Mouse (Mus musculus) macrophage (primary cell): ENCODE measurements around the gene Scn7a. TPM values are rescaled to one million over a fixed set of nuclear protein-coding genes. Genes with fewer than 3 reads are reported as not detected.

Experiments used
- H3K27ac ChIP-seq: fragments of 350-480 bp; formaldehyde crosslinking; 2 replicates; pipeline ENCODE4 v1.9.0; 2021
- H3K36me3 ChIP-seq: fragments of 350-480 bp; formaldehyde crosslinking; 2 replicates; pipeline ENCODE4 v1.9.0; 2021; ENCODE audit errors: inconsistent target
- H3K4me3 ChIP-seq: fragments of 350-480 bp; formaldehyde crosslinking; 2 replicates; pipeline ENCODE4 v1.9.0; 2021; ENCODE audit errors: inconsistent target
- H3K79me2 ChIP-seq: fragments of 350-480 bp; formaldehyde crosslinking; 2 replicates; pipeline ENCODE4 v1.9.0; 2021; ENCODE audit errors: inconsistent target
- WGBS: methylation state at CpG from one replicate; pipeline ENCODE4 v1.1.7; 2026; ENCODE audit warnings: inconsistent platforms; ENCODE audit not compliant: missing documents; 5-methylcytosine and 5-hydroxymethylcytosine counted together
- polyA plus RNA-seq: library from polyadenylated mRNA; stranded (reverse); fragments of 250-400 nt; gene quantifications from 3 replicates; pipeline ENCODE4 v1.2.4, GENCODE M21; 2018; ENCODE audit warnings: inconsistent platforms

The Scn7a gene
- polyA plus RNA-seq, 1 experiment from 2014 or later: not detected

- Histone ChIP-seq H3K36me3 (no peaks in the 10 kb centered on the region), H3K4me3 (no peak overlapping the region), H3K27ac (no peak overlapping the region), H3K79me2 (no peaks in the 10 kb centered on the region)
- 81% methylated on average over 1 of the region's 1 CpGs for WGBS
These were observed 122.7 kb downstream of the Scn7a start for GRCm38 (mm10) chr2:66661988-66662387.

GRCm38 (mm10) chr2:66656430-66656829 is 128.3 kb downstream of the Scn7a start:
- H3K27ac ChIP-seq: no peak overlapping the region
- H3K79me2 ChIP-seq: no peaks in the 10 kb centered on the region
- no peaks in the 10 kb centered on the region for H3K36me3 ChIP-seq
- H3K4me3 ChIP-seq: no peak overlapping the region
- WGBS: 95% methylated on average over 3 of the region's 3 CpGs

DNA sequence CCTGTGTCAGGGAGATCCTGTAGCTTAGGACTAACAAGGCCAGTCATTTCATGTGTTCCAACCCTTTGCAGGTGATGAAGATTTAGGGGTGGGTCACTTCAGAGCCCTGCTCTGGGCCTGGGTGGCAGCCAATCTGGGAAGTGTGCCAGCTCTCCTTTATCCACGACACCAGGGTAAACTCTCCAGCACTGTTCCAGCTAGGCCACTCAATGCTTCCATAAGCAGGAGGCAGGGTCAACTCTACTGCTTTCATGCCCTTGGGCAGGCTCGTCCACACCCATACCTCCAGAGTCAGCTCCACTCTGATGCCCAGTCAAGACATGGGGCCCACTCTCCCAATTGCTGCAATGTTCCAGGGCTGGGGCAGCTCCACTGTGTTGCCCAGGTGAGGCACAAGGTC is 129.3 kb downstream of the Scn7a start:
- Histone ChIP-seq H3K27ac (no peak overlapping the region), H3K4me3 (no peak overlapping the region), H3K79me2 (no peaks in the 10 kb centered on the region), H3K36me3 (no peaks in the 10 kb centered on the region)
- WGBS: 68% methylated on average over 2 of the region's 2 CpGs

GRCm38 (mm10) chr2:66644384-66644783 is 140.3 kb downstream of the Scn7a start:
- Histone ChIP-seq H3K27ac (no peak overlapping the region), H3K79me2 (no peaks in the 10 kb centered on the region), H3K36me3 (no peaks in the 10 kb centered on the region), H3K4me3 (no peak overlapping the region)
- 58% methylated on average over 5 of the region's 5 CpGs for WGBS

GRCm38 (mm10) chr2:66634580-66635359 is 149.9 kb downstream of the Scn7a start, which contains the start of gene Scn9a:
Gene Scn9a (minus strand): TSS chr2:66634962.
- 6% methylated on average over 26 of the region's 29 CpGs for WGBS
- no peaks in the 10 kb centered on the region for H3K36me3 ChIP-seq

DNA sequence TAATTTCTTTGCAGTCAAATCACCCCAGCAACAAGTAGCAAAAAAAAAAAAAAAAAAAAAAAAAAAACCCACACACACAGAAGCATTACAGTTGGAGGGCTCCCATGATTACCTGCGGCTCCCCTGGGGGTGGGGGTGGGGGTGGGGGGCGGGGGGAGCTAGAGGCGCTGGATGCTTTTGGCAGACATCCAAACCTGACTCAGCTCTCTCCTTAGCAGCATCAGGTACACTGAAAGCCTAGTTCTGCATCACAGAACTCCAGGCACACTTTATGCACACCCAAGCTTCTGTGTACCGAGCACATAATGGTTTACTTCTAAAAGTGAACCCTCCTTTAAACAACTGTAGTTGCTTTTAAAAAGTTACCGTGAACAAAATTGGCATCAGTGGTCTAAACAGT is 152.0 kb downstream of the Scn7a start:
- H3K4me3 ChIP-seq: no peak overlapping the region
- no peaks in the 10 kb centered on the region for H3K79me2 ChIP-seq
- H3K36me3 ChIP-seq: no peaks in the 10 kb centered on the region
- WGBS: 50% methylated on average over 5 of the region's 5 CpGs
- no peak overlapping the region for H3K27ac ChIP-seq

More at GRCm38 (mm10) chr2:66634580-66635359, 149.9 kb downstream of the Scn7a start, which contains the start of gene Scn9a:
- no peak within 1 kb of the TSS for H3K27ac ChIP-seq
- no peaks in the 10 kb centered on the region for H3K79me2 ChIP-seq
- H3K4me3 ChIP-seq: no peak within 1 kb of the TSS

Other genes starting within 250 kb of the Scn7a start
- not detected in 3 replicates for gene Scn9a, start 150.0 kb downstream of the Scn7a start, polyA plus RNA-seq